ENCODE assay signal across 8 mouse cellular contexts in the genomic region with DNA sequence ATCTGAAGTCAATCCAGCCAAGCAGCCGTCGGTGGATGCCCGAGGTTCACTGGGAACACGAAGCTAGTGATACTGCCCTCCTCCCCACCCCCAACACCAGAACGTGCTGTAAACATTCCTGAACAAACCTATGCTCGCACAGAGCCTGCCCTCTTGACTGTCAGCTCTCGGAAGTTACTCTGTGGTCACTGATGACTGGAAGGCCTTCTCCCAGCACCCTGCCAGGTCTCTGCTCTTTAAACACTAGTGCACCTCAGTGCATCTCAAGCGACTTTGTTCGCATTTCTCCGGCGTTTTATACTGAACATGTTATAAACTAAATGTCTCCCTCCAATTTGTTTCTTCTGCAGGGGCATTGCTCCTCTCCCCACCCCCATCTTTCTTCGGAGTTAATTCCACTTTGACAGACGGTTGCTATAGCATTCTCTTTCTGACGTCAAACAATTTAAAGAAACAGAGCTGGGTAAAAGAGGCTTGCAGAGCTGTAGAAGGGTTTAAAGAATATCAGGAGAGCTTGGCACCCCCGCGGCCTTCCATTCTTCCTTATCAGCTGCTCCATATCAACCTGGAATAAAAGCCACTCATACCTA. TPM values are rescaled to one million over a fixed set of nuclear protein-coding genes. Genes with fewer than 3 reads are reported as not detected.
DNase-seq lines count a peak whose midpoint lies in the region; ATAC-seq and TF ChIP-seq lines count a peak whose summit lies in the region.

No protein-coding gene starts in this region.

- no peaks in the 10 kb centered on the region for H3K27me3 ChIP-seq in heart, adult 2 months (ENCODE audit: control insufficient read depth, insufficient read depth, low read length)
- H3K27me3 ChIP-seq in limb, embryonic 13.5 days = no peaks in the 10 kb centered on the region
- no peaks in the 10 kb centered on the region for H3K27me3 ChIP-seq in stomach, embryonic 16.5 days (ENCODE audit: control insufficient read depth, insufficient read depth, low read length)

- no peaks in the 10 kb centered on the region for H3K79me2 ChIP-seq in heart, adult 2 months (replicated peaks; ENCODE audit: control insufficient read depth, insufficient read depth, low read length)

- H3K4me2 ChIP-seq in limb, embryonic 13.5 days (replicated peaks) = peak overlapping the region; percentile 61
- peak overlapping the region; percentile 61 for H3K4me2 ChIP-seq in stomach, embryonic 16.5 days (ENCODE audit: low read depth, low read length)

- peak; percentile 19 for ATAC-seq in limb, embryonic 13.5 days (ENCODE audit: low FRiP score, low read depth)
- ATAC-seq in stomach, embryonic 16.5 days (ENCODE audit: insufficient read depth, low FRiP score) = peak; percentile 41; the same call in 1 of the 2 replicates

- peaks cover 2% of the 10 kb centered on the region for H3K4me1 ChIP-seq in heart, adult 2 months (ENCODE audit: control insufficient read depth, insufficient read depth, low read length)
- peaks cover 9% of the 10 kb centered on the region; the same call in 1 of the 2 replicates for H3K4me1 ChIP-seq in limb, embryonic 13.5 days
- H3K4me1 ChIP-seq in stomach, embryonic 16.5 days (ENCODE audit: control insufficient read depth, insufficient read depth, low read length) = peaks cover 7% of the 10 kb centered on the region

- WGBS in heart, adult 2 months = 36% methylated on average over 16 of the region's 16 CpGs
- 18% methylated on average over 16 of the region's 16 CpGs for WGBS in limb, embryonic 13.5 days
- 8% methylated on average over 16 of the region's 16 CpGs for WGBS in stomach, embryonic 16.5 days

- no peak for TF ChIP-seq CTCF in heart, adult 2 months (IDR thresholded peaks at IDR 0.05)

- H3K36me3 ChIP-seq in heart, adult 2 months (ENCODE audit: control insufficient read depth, insufficient read depth, low read length) = no peaks in the 10 kb centered on the region
- no peaks in the 10 kb centered on the region for H3K36me3 ChIP-seq in limb, embryonic 13.5 days
- H3K36me3 ChIP-seq in stomach, embryonic 16.5 days (ENCODE audit: control insufficient read depth, insufficient read depth, low read length) = no peaks in the 10 kb centered on the region

- H3K4me3 ChIP-seq in heart, adult 2 months = peak overlapping the region; percentile 63
- peak overlapping the region; percentile 71 for H3K4me3 ChIP-seq in limb, embryonic 13.5 days
- peak overlapping the region; percentile 66 for H3K4me3 ChIP-seq in stomach, embryonic 16.5 days (replicated peaks; ENCODE audit: low read length)

- H3K9ac ChIP-seq in heart, adult 2 months (ENCODE audit: low read depth, low read length) = no peak overlapping the region
- H3K9ac ChIP-seq in limb, embryonic 13.5 days = peak overlapping the region; percentile 79
- peak overlapping the region; percentile 82 for H3K9ac ChIP-seq in stomach, embryonic 16.5 days (ENCODE audit: low read length)

- no peak for TF ChIP-seq POLR2A in heart, adult 2 months (IDR thresholded peaks at IDR 0.05; ENCODE audit: insufficient read depth, low read depth, low read length)

- peak overlapping the region; percentile 53 for H3K27ac ChIP-seq in heart, adult 2 months
- H3K27ac ChIP-seq in limb, embryonic 13.5 days = peak overlapping the region; percentile 69
- peak overlapping the region; percentile 88 for H3K27ac ChIP-seq in stomach, embryonic 16.5 days (ENCODE audit: low read length)

- no peaks in the 10 kb centered on the region for H3K9me3 ChIP-seq in limb, embryonic 13.5 days
- no peaks in the 10 kb centered on the region for H3K9me3 ChIP-seq in stomach, embryonic 16.5 days (replicated peaks; ENCODE audit: control insufficient read depth, low read length)

- TF ChIP-seq EP300 in heart, adult 2 months (IDR thresholded peaks at IDR 0.05; ENCODE audit: insufficient read depth, low read depth, low read length) = no peak

- intact Hi-C loops in heart, adult 2 months (cut with DNase I) = loop anchor here (5.0 kb wide), 1 partner anchor 50 kb away; no protein-coding TSS in a partner anchor
- intact Hi-C loops in heart, postnatal 25 days (cut with DNase I) = no loop called here

- no peak for DNase-seq in heart, adult 2 months
- no peak for DNase-seq in heart, postnatal 25 days (ENCODE audit: low spot score)
- DNase-seq in thymus, postnatal 25 days = peak; percentile 18
- no peak for DNase-seq in thymus, postnatal 36 days
- DNase-seq in cerebellum, adult 11 months = no peak
- DNase-seq in layer of hippocampus, postnatal 36 days = no peak

RNA-seq across cellular contexts. Expression of a gene that starts 0.8 kb away (rescaled TPM):
- 10 to 100 TPM; 12.4 to 15.5 TPM for total RNA-seq in heart, adult 2 months (2021)
- 18.5 and 36.0 TPM in 2 replicates for polyA plus RNA-seq in heart, adult 2 months (2012; rRNA removed)
- 10 to 100 TPM; 13.9 to 18.5 TPM for total RNA-seq in heart, postnatal 25 days (2021)
- polyA plus RNA-seq in limb, embryonic 13.5 days (2015; fragmentation: Nextera tagmentation; extraction: Ambion mirVana) = 79.7 and 83.0 TPM in 2 replicates
- 66.1 and 73.3 TPM in 2 replicates for polyA plus RNA-seq in stomach, embryonic 16.5 days (2015; fragmentation: Nextera tagmentation; extraction: Ambion mirVana)
- 10 to 100 TPM; 19.2 to 20.4 TPM for total RNA-seq in layer of hippocampus, postnatal 36 days (2021)
